Mouse (Mus musculus): Measurements from ENCODE around the gene Foxl1.
A peak's percentile ranks its signal among the peaks of the same experiment; 100 is the strongest.

Gene Foxl1

GRCm38 (mm10) chr8:121092627-121093026, 35.1 kb upstream of the Foxl1 start:
- DNase-seq (ENCODE audit: low spot score in 2 of 2): peak; percentile 73 to 81

- DNase-seq (ENCODE audit: low spot score in 2 of 2): no peak
Observed at GRCm38 (mm10) chr8:121093496-121093895, 34.2 kb upstream of the Foxl1 start.

GRCm38 (mm10) chr8:121104049-121104818, 23.5 kb upstream of the Foxl1 start:
- DNase-seq (ENCODE audit: low spot score in 2 of 2): peak in 1 of 2 experiments; percentile 63

GRCm38 (mm10) chr8:121107668-121108656, 19.8 kb upstream of the Foxl1 start, which contains the start of gene Mthfsd:
TSS of gene Mthfsd (minus strand) at chr8:121108392.
- DNase-seq (ENCODE audit: low spot score in 2 of 2): peak; percentile 97 to 99

- DNase-seq (ENCODE audit: low spot score in 2 of 2): no peak
Observed at GRCm38 (mm10) chr8:121108657-121109056, 19.1 kb upstream of the Foxl1 start.

- DNase-seq (ENCODE audit: low spot score in 2 of 2): no peak
Observed at GRCm38 (mm10) chr8:121111145-121111907, 16.4 kb upstream of the Foxl1 start.

GRCm38 (mm10) chr8:121113261-121113660, 14.5 kb upstream of the Foxl1 start:
- peak; percentile 94 to 97 for DNase-seq (ENCODE audit: low spot score in 2 of 2)

GRCm38 (mm10) chr8:121115136-121115535, 12.6 kb upstream of the Foxl1 start:
- no peak for DNase-seq (ENCODE audit: low spot score in 2 of 2)

GRCm38 (mm10) chr8:121115948-121116347, 11.8 kb upstream of the Foxl1 start, which contains the start of gene Foxc2:
TSS of gene Foxc2 (plus strand) at chr8:121116171.
- DNase-seq (ENCODE audit: low spot score in 2 of 2): peak; percentile 58 to 81

- DNase-seq (ENCODE audit: low spot score in 2 of 2): no peak
Observed at GRCm38 (mm10) chr8:121116591-121117185, 11.1 kb upstream of the Foxl1 start.

- DNase-seq (ENCODE audit: low spot score in 2 of 2): no peak
Observed at GRCm38 (mm10) chr8:121117186-121117651, 10.5 kb upstream of the Foxl1 start.

GRCm38 (mm10) chr8:121117906-121118305, 9.8 kb upstream of the Foxl1 start:
- no peak for DNase-seq (ENCODE audit: low spot score in 2 of 2)

- DNase-seq (ENCODE audit: low spot score in 2 of 2): no peak
Observed at GRCm38 (mm10) chr8:121118634-121119420, 8.9 kb upstream of the Foxl1 start.

GRCm38 (mm10) chr8:121119635-121120455, 7.9 kb upstream of the Foxl1 start:
- no peak for DNase-seq (ENCODE audit: low spot score in 2 of 2)

GRCm38 (mm10) chr8:121120456-121121419, 7.0 kb upstream of the Foxl1 start:
- no peak for DNase-seq (ENCODE audit: low spot score in 2 of 2)

GRCm38 (mm10) chr8:121121704-121122103, 6.0 kb upstream of the Foxl1 start:
- no peak for DNase-seq (ENCODE audit: low spot score in 2 of 2)

- DNase-seq (ENCODE audit: low spot score in 2 of 2): no peak
Observed at GRCm38 (mm10) chr8:121122368-121122767, 5.4 kb upstream of the Foxl1 start.

GRCm38 (mm10) chr8:121123113-121123512, 4.6 kb upstream of the Foxl1 start:
- no peak for DNase-seq (ENCODE audit: low spot score in 2 of 2)
